29 mouse cellular contexts compared by ENCODE assay signal in genomic region chr5:124879251-124879650, GRCm38 (mm10). TPM values are rescaled to one million over a fixed set of nuclear protein-coding genes. Genes with fewer than 3 reads are reported as not detected.
"Had no signal": no experiment of that assay in that cellular context is flagged by ENCODE, and none has a peak within 500 bp of the region (broad histone marks: within the 10 kb centered on the region; RNA-seq: fewer than 3 reads in every experiment).

No protein-coding gene starts in this region.

- H3K9me3 ChIP-seq: heart, embryonic 13.5 days; heart, embryonic 15.5 days; hindbrain, embryonic 13.5 days; hindbrain, embryonic 15.5 days; kidney, embryonic 15.5 days; limb, embryonic 10.5 days; limb, embryonic 12.5 days; liver, embryonic 13.5 days; liver, embryonic 15.5 days had no signal

- H3K27ac ChIP-seq: gastrocnemius, adult 2 months; heart, embryonic 13.5 days; heart, embryonic 15.5 days; hindbrain, embryonic 13.5 days; hindbrain, embryonic 15.5 days; hindbrain, postnatal 0 days; kidney, embryonic 15.5 days; kidney, postnatal 0 days; limb, embryonic 10.5 days; limb, embryonic 12.5 days; liver, embryonic 13.5 days; liver, embryonic 15.5 days had no signal

- H3K27me3 ChIP-seq: heart, embryonic 13.5 days; heart, embryonic 15.5 days; hindbrain, embryonic 13.5 days; hindbrain, embryonic 15.5 days; kidney, embryonic 15.5 days; limb, embryonic 12.5 days; liver, embryonic 13.5 days; liver, embryonic 15.5 days had no signal

- DNase-seq: gastrocnemius, adult 2 months; gastrocnemius, postnatal 10 days; gastrocnemius, postnatal 25 days; heart, adult 18-20 months; heart, postnatal 14 days; heart, postnatal 36 days; kidney, adult 11 months; kidney, adult 2 months; kidney, adult 9 months; kidney, postnatal 14 days; kidney, postnatal 36 days; layer of hippocampus, adult 9-11 months; layer of hippocampus, postnatal 36 days; liver; liver, embryonic 13.5 days had no signal

- H3K36me3 ChIP-seq: heart, embryonic 15.5 days had no signal

- H3K4me2 ChIP-seq: heart, embryonic 11.5 days; heart, embryonic 13.5 days; heart, embryonic 15.5 days; hindbrain, embryonic 13.5 days; hindbrain, embryonic 15.5 days; kidney, embryonic 15.5 days; limb, embryonic 12.5 days; liver, embryonic 11.5 days; liver, embryonic 13.5 days; liver, embryonic 15.5 days had no signal

- ATAC-seq: hindbrain, postnatal 0 days; intestine, embryonic 16.5 days had no signal

- H3K4me3 ChIP-seq: gastrocnemius, adult 2 months; heart, embryonic 13.5 days; heart, embryonic 15.5 days; hindbrain, embryonic 13.5 days; hindbrain, embryonic 15.5 days; kidney, embryonic 15.5 days; limb, embryonic 10.5 days; limb, embryonic 12.5 days; liver, embryonic 13.5 days; liver, embryonic 15.5 days had no signal

RNA-seq across cellular contexts. Expression of gene Ccdc92, which starts 17.0 kb away (rescaled TPM):
- total RNA-seq: hematopoietic stem cell, adult 5-6 weeks had no signal
